Mouse (Mus musculus) myocyte (in vitro differentiated cells): ENCODE measurements around the gene Twnk. TPM values are rescaled to one million over a fixed set of nuclear protein-coding genes. Genes with fewer than 3 reads are reported as not detected.

Experiments
- H3K27me3 ChIP-seq: one replicate; pipeline ENCODE4 v1.6.1; 2011; ENCODE audit not compliant: control insufficient read depth, insufficient read depth, insufficient read length
- H3K36me3 ChIP-seq: one replicate; pipeline ENCODE4 v1.6.1; 2011; ENCODE audit not compliant: control insufficient read depth, insufficient read depth
- H3K4me2 ChIP-seq: one replicate; pipeline ENCODE4 v1.6.1; 2011; ENCODE audit warnings: low read depth, control low read depth
- H3K4me3 ChIP-seq: one replicate; pipeline ENCODE4 v1.5.1; 2011; ENCODE audit warnings: mild to moderate bottlenecking, control low read depth, moderate library complexity
- H3K79me2 ChIP-seq: one replicate; pipeline ENCODE4 v1.6.1; 2011; ENCODE audit not compliant: control insufficient read depth, insufficient read depth
- H3ac ChIP-seq: one replicate; pipeline ENCODE4 v1.6.1; 2011; ENCODE audit not compliant: control insufficient read depth, insufficient read length
- CEBPB ChIP-seq: IDR thresholded peaks from 2 replicates; pipeline ENCODE4 v1.6.1; 2011; ENCODE audit warnings: mild to moderate bottlenecking, moderate library complexity; ENCODE audit not compliant: poor library complexity, insufficient read depth, severe bottlenecking
- E2F4 ChIP-seq: IDR thresholded peaks from one replicate; pipeline ENCODE4 v1.6.1; 2011; ENCODE audit warnings: mild to moderate bottlenecking, control low read depth, moderate library complexity; ENCODE audit not compliant: insufficient read depth
- MAX ChIP-seq: IDR thresholded peaks from one replicate; pipeline ENCODE4 v1.6.1; 2011; ENCODE audit warnings: low read depth, mild to moderate bottlenecking, control low read depth
- MYOD1 ChIP-seq, 3 experiments: IDR thresholded peaks; one replicate each; pipeline ENCODE4 v1.6.1; 2011; ENCODE audit warnings: control low read depth in 2 of 3, low read depth in 2 of 3, mild to moderate bottlenecking in 2 of 3, moderate library complexity in 1 of 3; ENCODE audit not compliant: insufficient read length in 2 of 3, control insufficient read depth in 1 of 3
- MYOG ChIP-seq, 3 experiments: IDR thresholded peaks; one replicate each; pipeline ENCODE4 v1.6.1; 2011; ENCODE audit warnings: control low read depth in 2 of 3, low read depth in 2 of 3, mild to moderate bottlenecking in 2 of 3; ENCODE audit not compliant: insufficient read length in 2 of 3, control insufficient read depth in 1 of 3, insufficient read depth in 1 of 3
- POLR2A ChIP-seq: IDR thresholded peaks from one replicate; pipeline ENCODE4 v1.6.1; 2011; ENCODE audit warnings: low read depth, mild to moderate bottlenecking, control low read depth, moderate library complexity; ENCODE audit not compliant: insufficient read length
- POLR2AphosphoS2 ChIP-seq: IDR thresholded peaks from one replicate; pipeline ENCODE4 v1.6.1; 2011; ENCODE audit warnings: low read depth, control low read depth; ENCODE audit not compliant: insufficient read length
- REST ChIP-seq: IDR thresholded peaks from one replicate; pipeline ENCODE4 v1.6.1; 2011; ENCODE audit warnings: mild to moderate bottlenecking, control low read depth, moderate library complexity; ENCODE audit not compliant: insufficient read depth, insufficient read length
- SRF ChIP-seq: IDR thresholded peaks from one replicate; pipeline ENCODE4 v1.6.1; 2011; ENCODE audit warnings: low read depth; ENCODE audit not compliant: control insufficient read depth, insufficient read length
- TCF12 ChIP-seq: IDR thresholded peaks from one replicate; pipeline ENCODE4 v1.6.1; 2011; ENCODE audit warnings: mild to moderate bottlenecking, control low read depth; ENCODE audit not compliant: poor library complexity, insufficient read depth, severe bottlenecking
- TCF3 ChIP-seq: IDR thresholded peaks from one replicate; pipeline ENCODE4 v1.6.1; 2011; ENCODE audit warnings: low read depth, control low read depth; ENCODE audit not compliant: insufficient read length
- USF1 ChIP-seq: IDR thresholded peaks from one replicate; pipeline ENCODE4 v1.6.1; 2011; ENCODE audit warnings: low read depth, mild to moderate bottlenecking, control low read depth, moderate library complexity
- polyA plus RNA-seq: library from polyadenylated mRNA; unstranded; fragments of >200 nt; fragmentation: generic; extraction: Trizol; gene quantifications from one replicate; pipeline ENCODE4 v1.2.1, GENCODE M21; 2012; ENCODE audit warnings: missing spikeins

Gene Twnk
- polyA plus RNA-seq, 1 experiment, result 13.5 TPM

- no peaks in the 10 kb centered on the region for H3K79me2 ChIP-seq
- no peaks in the 10 kb centered on the region for H3K27me3 ChIP-seq
- H3K36me3 ChIP-seq, result no peaks in the 10 kb centered on the region
- no peak overlapping the region for H3K4me3 ChIP-seq
- H3ac ChIP-seq, result no peak overlapping the region
- no peak overlapping the region for H3K4me2 ChIP-seq
- TF ChIP-seq MYOD1 (IDR thresholded peaks at IDR 0.05; ENCODE audit: control insufficient read depth in 1 of 3, insufficient read length in 2 of 3, low read depth in 2 of 3) (no peak), USF1 (no peak)
Measured at GRCm38 (mm10) chr19:44999647-45000046, 5.8 kb upstream of the Twnk start.

- Histone ChIP-seq H3K27me3 (no peaks in the 10 kb centered on the region), H3K4me2 (no peak overlapping the region), H3K36me3 (no peaks in the 10 kb centered on the region), H3ac (no peak overlapping the region), H3K79me2 (peaks cover 14% of the 10 kb centered on the region), H3K4me3 (no peak overlapping the region)
- TF ChIP-seq E2F4, result no peak
- no peak for TF ChIP-seq SRF
Measured at GRCm38 (mm10) chr19:45002301-45002700, 3.2 kb upstream of the Twnk start.

GRCm38 (mm10) chr19:45003740-45004516 is 1.5 kb upstream of the Twnk start:
- Histone ChIP-seq H3ac (no peak overlapping the region), H3K4me3 (no peak overlapping the region), H3K79me2 (peaks cover 22% of the 10 kb centered on the region), H3K27me3 (no peaks in the 10 kb centered on the region), H3K4me2 (no peak overlapping the region), H3K36me3 (no peaks in the 10 kb centered on the region)
- TF ChIP-seq TCF12 (no peak), MYOG (IDR thresholded peaks at IDR 0.05; ENCODE audit: control insufficient read depth in 1 of 3, insufficient read depth in 1 of 3, insufficient read length in 2 of 3, low read depth in 2 of 3) (no peak), POLR2AphosphoS2 (peak; percentile 10), TCF3 (no peak), CEBPB (no peak), REST (no peak), MAX (no peak), POLR2A (no peak), E2F4 (no peak)

GRCm38 (mm10) chr19:45005957-45006712 is 672 bp downstream of the Twnk start, which contains the start of gene Mrpl43:
Gene Mrpl43, minus strand, starts transcription at chr19:45006442.
- H3ac ChIP-seq, result peak within 1 kb of the TSS; percentile 87
- H3K27me3 ChIP-seq, result no peaks in the 10 kb centered on the region
- TF ChIP-seq MYOG (IDR thresholded peaks at IDR 0.05; ENCODE audit: control insufficient read depth in 1 of 3, insufficient read depth in 1 of 3, insufficient read length in 2 of 3, low read depth in 2 of 3) (peak in 1 of 3 experiments; percentile 27), USF1 (peak; percentile 59), TCF12 (no peak), SRF (peak; percentile 18), POLR2A (peak; percentile 62), MAX (peak; percentile 76), POLR2AphosphoS2 (no peak), CEBPB (no peak), REST (no peak), MYOD1 (IDR thresholded peaks at IDR 0.05; ENCODE audit: control insufficient read depth in 1 of 3, insufficient read length in 2 of 3, low read depth in 2 of 3) (peak in 1 of 3 experiments; percentile 37), E2F4 (peak; percentile 53)
- no peaks in the 10 kb centered on the region for H3K36me3 ChIP-seq
- H3K79me2 ChIP-seq, result peaks cover 22% of the 10 kb centered on the region
- H3K4me2 ChIP-seq, result peak within 1 kb of the TSS; percentile 95
- H3K4me3 ChIP-seq, result peak within 1 kb of the TSS; percentile 97

- no peaks in the 10 kb centered on the region for H3K27me3 ChIP-seq
- no peaks in the 10 kb centered on the region for H3K36me3 ChIP-seq
- no peak for TF ChIP-seq CEBPB
- TF ChIP-seq TCF12, result no peak
- TF ChIP-seq POLR2AphosphoS2, result no peak
- no peak for TF ChIP-seq MYOG (IDR thresholded peaks at IDR 0.05; ENCODE audit: control insufficient read depth in 1 of 3, insufficient read depth in 1 of 3, insufficient read length in 2 of 3, low read depth in 2 of 3)
- no peak for TF ChIP-seq POLR2A
- no peak for TF ChIP-seq USF1
- no peak for TF ChIP-seq MAX
- TF ChIP-seq TCF3, result no peak
- TF ChIP-seq REST, result no peak
- no peak for TF ChIP-seq E2F4
- TF ChIP-seq SRF, result no peak
- TF ChIP-seq MYOD1 (IDR thresholded peaks at IDR 0.05; ENCODE audit: control insufficient read depth in 1 of 3, insufficient read length in 2 of 3, low read depth in 2 of 3), result no peak
Measured at GRCm38 (mm10) chr19:45007021-45007420, 1.6 kb downstream of the Twnk start.

More at GRCm38 (mm10) chr19:45007021-45007420, 1.6 kb downstream of the Twnk start:
- Histone ChIP-seq H3K4me3 (peak overlapping the region; percentile 97), H3ac (peak overlapping the region; percentile 87), H3K4me2 (peak overlapping the region; percentile 95), H3K79me2 (peaks cover 22% of the 10 kb centered on the region)
